Mouse (Mus musculus) brain, adult 2 months (tissue): Measurements from ENCODE around the gene Cnn2.

ENCODE experiments used
- DNase-seq: peaks from one replicate; pipeline ENCODE4 v3.0.0; 2011; ENCODE audit warnings: low read depth, low spot score

Gene Cnn2

DNA sequence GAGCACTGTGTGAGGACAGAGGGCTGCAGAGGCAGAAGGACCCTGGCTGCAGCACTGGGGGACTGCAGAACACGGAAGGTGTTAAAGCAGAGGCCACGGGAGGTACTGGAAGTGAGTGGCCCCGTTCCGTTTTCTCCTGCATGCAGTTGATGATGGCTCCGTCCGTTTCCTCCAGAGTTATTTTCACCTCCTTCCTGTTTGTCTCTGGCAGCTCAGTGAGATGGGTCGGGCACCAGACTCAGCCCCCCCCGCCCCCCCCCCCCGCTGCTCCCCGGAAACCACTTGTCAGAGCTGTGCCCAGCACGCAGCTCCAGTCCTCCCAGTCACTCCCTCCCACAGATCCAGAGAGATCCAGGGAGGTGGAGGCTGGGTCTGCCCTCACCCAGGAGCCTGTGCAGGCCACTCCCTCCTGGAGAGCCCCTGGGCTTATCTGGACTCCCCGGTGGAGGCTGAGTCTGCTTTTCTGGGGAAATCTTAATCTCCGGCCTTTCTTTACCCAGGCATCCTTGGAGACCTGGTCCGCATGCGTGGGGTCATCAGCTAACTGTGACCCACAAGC lies 30.4 kb downstream of the Cnn2 start:
- peak; percentile 40 for DNase-seq

DNA sequence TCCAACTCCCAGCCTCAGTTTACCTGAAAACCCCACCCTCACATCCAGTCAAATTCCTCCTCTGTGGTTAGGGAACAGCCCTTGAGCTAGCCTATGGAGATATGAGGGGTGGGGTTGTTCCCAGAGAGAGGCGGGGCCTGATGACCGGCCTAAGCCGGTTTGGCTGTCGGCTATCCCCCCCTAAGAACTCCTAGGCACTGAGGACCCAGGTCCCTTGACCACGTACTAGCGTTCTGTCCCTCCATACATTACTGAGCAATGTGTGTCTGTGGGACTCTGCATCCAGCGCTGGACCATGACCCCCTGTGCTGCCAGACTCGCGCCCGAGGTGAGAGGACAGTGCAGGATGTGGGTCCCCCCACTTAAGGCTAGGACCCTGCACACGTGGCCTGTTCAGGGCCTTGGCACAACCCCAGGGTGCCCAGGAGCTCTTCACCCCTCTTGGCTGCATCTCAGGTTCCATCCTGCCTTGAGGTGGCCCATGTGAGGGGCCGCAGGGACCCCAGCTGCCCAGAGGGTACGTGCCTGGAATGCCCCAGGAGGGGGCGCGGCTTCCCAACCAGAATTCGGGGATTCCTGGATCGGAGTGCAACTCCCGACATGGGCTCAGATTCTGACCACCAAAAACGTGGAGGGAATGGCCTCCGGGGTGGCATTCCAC lies 31.2 kb downstream of the Cnn2 start:
- DNase-seq = no peak

DNA sequence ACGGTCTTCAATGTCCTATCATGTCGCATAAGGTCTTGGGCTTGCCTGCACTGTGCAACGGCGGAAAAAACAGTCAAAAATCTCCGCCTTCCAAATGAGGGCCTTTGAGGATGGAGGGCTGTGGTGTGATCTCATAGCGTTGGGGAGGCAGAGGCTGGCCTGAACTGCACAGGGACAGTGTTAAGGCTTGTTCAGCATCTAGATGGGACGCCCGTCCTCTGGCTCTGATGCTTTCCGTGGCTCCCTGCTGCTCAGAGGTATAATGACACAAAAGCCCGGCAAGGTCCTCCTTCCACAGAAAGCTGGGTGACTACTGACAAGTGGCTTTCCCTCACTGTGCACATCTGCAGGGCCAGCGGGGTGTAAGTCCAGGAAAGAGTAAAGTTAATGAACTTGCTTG lies 31.8 kb downstream of the Cnn2 start:
- no peak for DNase-seq

GRCm38 (mm10) chr10:80020603-80021319 lies 32.4 kb downstream of the Cnn2 start:
- DNase-seq = no peak

- DNase-seq = no peak
These were observed 32.9 kb downstream of the Cnn2 start for GRCm38 (mm10) chr10:80021320-80021641.

GRCm38 (mm10) chr10:80022164-80022563 lies 33.8 kb downstream of the Cnn2 start:
- no peak for DNase-seq

DNA sequence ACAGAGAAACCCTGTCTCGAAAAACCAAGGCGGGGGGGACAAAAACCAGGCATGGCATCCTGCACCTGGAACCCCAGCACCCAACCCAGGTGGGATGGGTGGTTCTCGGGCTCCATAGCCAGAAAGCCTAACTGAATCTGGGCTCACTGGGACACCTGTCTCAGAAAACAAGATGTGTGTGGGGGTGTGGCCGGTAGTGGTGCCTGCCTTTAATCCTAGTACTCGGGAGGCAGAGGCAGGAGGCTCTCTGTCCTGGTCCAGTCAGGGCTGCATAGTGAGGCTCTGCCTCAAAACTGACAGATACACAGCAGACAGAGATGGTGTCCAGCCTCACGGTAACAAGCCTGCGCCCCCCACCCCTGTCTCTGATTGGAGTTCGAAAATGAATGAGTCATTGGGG lies 34.4 kb downstream of the Cnn2 start:
- DNase-seq = no peak

DNA sequence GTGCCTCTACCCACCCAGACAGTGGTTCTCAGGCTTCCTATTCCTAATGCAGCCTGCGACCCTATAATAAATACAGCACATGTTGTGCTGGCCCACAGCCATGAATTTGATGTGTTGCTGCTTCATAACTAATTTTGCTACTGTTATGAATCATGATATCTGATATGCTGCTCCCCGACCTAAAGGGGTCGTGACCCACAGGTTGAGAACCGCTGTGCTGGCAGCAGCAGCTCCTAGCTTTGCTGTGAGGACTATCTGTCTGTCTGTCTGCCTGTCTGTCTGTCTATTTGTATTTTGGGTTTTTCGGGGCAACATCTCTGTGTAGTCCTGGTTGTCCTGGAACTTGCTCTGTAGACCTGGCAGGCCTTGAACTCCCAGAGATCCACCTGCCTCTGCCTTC lies 35.4 kb downstream of the Cnn2 start:
- no peak for DNase-seq

- DNase-seq = peak; percentile 24
These were observed 36.1 kb downstream of the Cnn2 start for GRCm38 (mm10) chr10:80024229-80025043.

GRCm38 (mm10) chr10:80025044-80025347 lies 36.6 kb downstream of the Cnn2 start:
- DNase-seq = no peak

DNA sequence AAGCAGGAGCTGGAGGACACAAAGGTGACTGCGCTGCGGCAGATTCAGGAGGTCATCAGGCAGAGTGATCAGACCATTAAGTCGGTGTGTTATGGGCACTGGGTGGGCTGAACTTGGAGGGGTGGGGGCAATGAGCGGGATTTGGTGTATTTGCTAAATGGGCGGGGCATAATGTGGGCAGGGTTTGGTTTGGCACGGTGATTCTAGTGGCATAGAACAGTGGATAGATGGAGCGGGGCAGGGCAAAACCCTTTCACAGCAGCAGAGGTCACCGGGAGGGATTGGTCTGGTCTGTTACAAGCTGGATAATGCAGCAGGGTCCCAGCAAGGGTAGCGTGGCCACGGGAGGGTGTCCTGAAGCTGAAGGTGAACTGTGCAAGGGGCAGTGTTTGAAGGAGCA lies 37.1 kb downstream of the Cnn2 start:
- no peak for DNase-seq

GRCm38 (mm10) chr10:80025889-80026288 lies 37.5 kb downstream of the Cnn2 start:
- no peak for DNase-seq

- DNase-seq = no peak
These were observed 39.5 kb downstream of the Cnn2 start for GRCm38 (mm10) chr10:80027681-80028520.

- DNase-seq = no peak
These were observed 40.1 kb downstream of the Cnn2 start for GRCm38 (mm10) chr10:80028521-80028846.

- no peak for DNase-seq
These were observed 41.8 kb downstream of the Cnn2 start for GRCm38 (mm10) chr10:80030191-80030590.

DNA sequence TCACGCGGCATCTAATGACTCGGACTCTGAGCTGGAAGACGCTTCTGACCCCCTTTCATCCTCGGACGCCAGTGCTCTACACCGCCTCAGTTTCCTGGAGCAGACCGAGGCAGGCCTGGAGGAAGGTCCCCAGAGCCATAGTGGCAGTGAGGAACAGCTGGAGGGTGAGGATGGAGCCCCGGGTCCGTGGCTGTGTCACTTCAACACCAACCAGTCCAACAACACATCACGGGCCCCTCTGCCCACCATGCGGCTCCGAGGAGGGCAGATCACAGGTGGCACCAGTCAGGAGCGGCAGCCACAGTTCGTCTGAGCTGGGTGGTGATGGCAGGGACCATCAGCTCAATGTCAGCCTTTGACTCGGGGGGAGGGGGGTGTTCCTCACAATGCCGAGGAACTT lies 42.4 kb downstream of the Cnn2 start:
- DNase-seq = no peak

DNA sequence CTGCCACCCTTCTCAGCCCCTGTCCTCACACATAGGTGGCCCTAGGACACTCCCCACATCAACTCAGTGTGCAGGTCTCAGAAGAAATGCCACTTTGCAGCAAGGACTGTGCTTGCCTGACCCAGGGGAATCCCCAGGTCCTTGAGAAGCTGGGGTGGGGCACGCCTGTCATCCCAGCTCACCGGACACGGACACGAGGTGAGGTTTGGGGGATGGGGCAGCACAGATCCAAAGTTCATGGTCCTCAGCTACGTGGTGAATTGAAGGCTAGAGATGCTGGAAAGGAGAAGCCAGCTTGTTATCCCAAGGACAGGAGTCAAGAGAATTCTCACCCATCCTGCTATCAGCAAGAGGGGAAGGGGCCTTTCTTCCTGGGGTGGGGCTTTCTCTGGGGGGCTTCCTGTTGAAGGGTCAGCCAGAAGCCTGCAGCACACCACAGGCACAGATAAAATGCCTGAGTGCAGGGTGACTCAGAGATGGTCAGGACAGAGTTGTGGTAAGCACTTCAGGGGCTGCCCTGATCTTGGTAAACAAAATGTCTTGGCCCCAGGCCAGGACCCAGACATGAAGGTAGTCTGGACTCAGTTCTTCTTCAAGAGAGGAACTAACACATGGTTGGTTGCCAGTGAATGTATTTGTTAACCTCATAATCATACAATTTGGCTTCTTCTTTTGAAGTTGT lies 44.6 kb downstream of the Cnn2 start:
- DNase-seq = no peak

GRCm38 (mm10) chr10:80033511-80034391 lies 45.4 kb downstream of the Cnn2 start:
- peak; percentile 83 for DNase-seq

GRCm38 (mm10) chr10:80035148-80035547 lies 46.8 kb downstream of the Cnn2 start:
- DNase-seq = no peak

- DNase-seq = no peak
These were observed 47.3 kb downstream of the Cnn2 start for GRCm38 (mm10) chr10:80035686-80036085.
